14 mouse cellular contexts compared by ENCODE assay signal in genomic region chr3:132800196-132800595, GRCm38 (mm10).
"Had no signal": no experiment of that assay in that cellular context is flagged by ENCODE, and none has a peak within 500 bp of the region (broad histone marks: within the 10 kb centered on the region; RNA-seq: fewer than 3 reads in every experiment).

No protein-coding gene starts in this region.

- H3K4me2 ChIP-seq: limb, embryonic 13.5 days; liver, embryonic 12.5 days; liver, embryonic 15.5 days; midbrain, embryonic 11.5 days had no signal

- H3K9me3 ChIP-seq: limb, embryonic 10.5 days; limb, embryonic 13.5 days; liver, embryonic 12.5 days; liver, embryonic 15.5 days had no signal

- H3K4me3 ChIP-seq: limb, embryonic 10.5 days; limb, embryonic 13.5 days; liver, embryonic 12.5 days; liver, embryonic 15.5 days had no signal

- DNase-seq: kidney, adult 18-20 months; kidney, adult 9 months; kidney, postnatal 14 days; kidney, postnatal 4 days; liver; midbrain, embryonic 14.5 days; thymus, adult 18-20 months; thymus, postnatal 36 days had no signal

- H3K27ac ChIP-seq: limb, embryonic 10.5 days; limb, embryonic 13.5 days; liver, embryonic 12.5 days; liver, embryonic 15.5 days had no signal

- H3K9ac ChIP-seq: limb, embryonic 13.5 days; liver, embryonic 12.5 days; liver, embryonic 15.5 days had no signal

- H3K4me1 ChIP-seq: limb, embryonic 10.5 days; limb, embryonic 13.5 days; liver, embryonic 12.5 days; liver, embryonic 15.5 days had no signal

- ATAC-seq: intestine, embryonic 16.5 days; liver, embryonic 12.5 days had no signal

- H3K27me3 ChIP-seq: limb, embryonic 13.5 days; liver, embryonic 12.5 days; liver, embryonic 15.5 days had no signal
